Mouse (Mus musculus) adrenal gland, postnatal 14 days (tissue): ENCODE results near the gene Slc22a29. TPM values are rescaled to one million over a fixed set of nuclear protein-coding genes. Genes with fewer than 3 reads are reported as not detected.
A peak's percentile ranks its signal among the peaks of the same experiment; 100 is the strongest.
"Not testable (repeated sequence)": the region's sequence is repeated elsewhere in the genome, so short reads cannot be mapped to it uniquely, and the experiment has no call there.

Experiments used
- DNase-seq: peaks from one replicate; pipeline ENCODE4 v3.0.0; 2021; ENCODE audit warnings: mixed read lengths
- long read RNA-seq, 2 experiments: library from polyadenylated mRNA; stranded (forward); transcript quantifications; one replicate each; pipeline ENCODE4 v2.0.0; 2021
- total RNA-seq: library from RNA; stranded (reverse); gene quantifications from 2 replicates; pipeline ENCODE4 v1.2.3, GENCODE M21; 2021

Gene Slc22a29
- 2.6 TPM in 1 of 2 replicates, not detected in the other for total RNA-seq
- long read RNA-seq, experiment 1: 0 reads
- long read RNA-seq, experiment 2, partial matches to known transcripts: 0 of 1 reads
- long read RNA-seq, experiment 2, other reads (novel, unspliced or antisense): 1 of 1 reads

GRCm38 (mm10) chr19:8218800-8219199 is at the start of gene Slc22a29:
Gene Slc22a29, minus strand, starts transcription at chr19:8218900.
- DNase-seq: no peak

GRCm38 (mm10) chr19:8265324-8265723 is 46.6 kb upstream of the Slc22a29 start:
- DNase-seq: no peak

- no peak for DNase-seq
Measured at GRCm38 (mm10) chr19:8252705-8253037, 34.0 kb upstream of the Slc22a29 start.

DNA sequence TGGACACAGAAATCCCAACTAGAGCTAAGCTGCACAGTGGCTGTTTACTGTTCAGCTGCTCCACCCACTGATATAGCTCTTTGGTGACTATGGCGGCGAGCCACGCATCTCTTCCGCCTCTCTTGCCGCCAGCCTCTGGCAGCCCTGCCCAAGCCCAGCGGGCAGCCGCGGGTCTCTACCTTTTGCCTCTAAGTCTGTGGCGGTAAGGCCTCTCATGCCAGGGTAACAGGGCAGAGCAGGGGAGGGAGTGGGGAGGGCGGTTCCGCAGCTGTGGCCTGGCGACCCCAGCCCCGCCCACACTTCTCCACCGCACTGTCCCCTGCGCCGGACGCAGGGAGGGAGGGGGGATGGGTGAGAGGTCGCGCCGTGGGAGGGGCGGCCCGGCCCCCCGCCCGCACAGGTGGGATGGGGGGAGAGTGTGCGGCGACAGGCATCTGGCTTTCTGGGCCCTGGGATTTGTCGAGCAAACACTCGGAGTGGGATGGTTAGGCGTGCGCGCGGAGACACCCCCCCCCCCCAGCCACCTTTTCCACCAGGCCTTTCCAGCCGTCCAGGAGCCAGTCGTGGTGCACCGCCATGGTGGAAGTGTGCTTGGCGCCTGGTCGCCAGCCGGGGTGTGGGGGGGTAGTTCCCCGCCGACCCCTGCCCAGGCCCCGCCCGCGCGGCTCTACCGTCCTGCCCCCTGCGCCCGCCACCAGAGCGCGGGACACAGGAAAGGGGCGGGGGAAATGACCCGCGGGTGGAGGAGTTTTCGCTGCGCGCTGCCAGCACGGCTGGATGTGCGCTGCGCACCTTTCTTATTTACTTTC is 33.4 kb upstream of the Slc22a29 start:
- peak; percentile 55 for DNase-seq

GRCm38 (mm10) chr19:8228916-8229315 is 10.2 kb upstream of the Slc22a29 start:
- DNase-seq: no peak

- no peak for DNase-seq
Measured at GRCm38 (mm10) chr19:8148787-8149523, 69.7 kb downstream of the Slc22a29 start.

DNA sequence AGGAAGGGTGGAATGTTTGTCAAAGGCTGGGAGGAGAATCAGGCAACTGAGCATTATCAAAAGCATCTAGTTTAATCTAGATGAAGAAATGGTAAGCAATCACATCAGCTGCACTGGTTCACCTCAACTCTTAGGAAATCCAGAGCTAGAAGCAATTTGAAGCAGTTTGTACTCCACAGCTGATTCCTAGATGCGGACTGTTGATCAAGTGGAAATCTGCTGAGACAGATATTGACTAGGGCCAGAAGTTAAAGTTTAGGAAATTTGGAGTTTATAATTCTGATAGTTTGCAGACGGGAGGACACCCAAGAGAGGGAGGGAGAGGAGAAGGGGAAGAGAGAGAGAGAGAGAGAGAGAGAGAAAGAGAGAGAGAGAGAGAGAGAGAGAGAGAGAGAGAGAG is 76.0 kb downstream of the Slc22a29 start:
- DNase-seq: not testable (repeated sequence)

GRCm38 (mm10) chr19:8134127-8134841 is 84.4 kb downstream of the Slc22a29 start:
- DNase-seq: not testable (repeated sequence)

- DNase-seq: not testable (repeated sequence)
Measured at GRCm38 (mm10) chr19:8131881-8132280, 86.8 kb downstream of the Slc22a29 start, which contains the start of gene Slc22a28. Gene Slc22a28, minus strand, starts transcription at chr19:8131982.

Other genes with a start within 250 kb of the Slc22a29 start
- gene Slc22a28, start 86.9 kb downstream of the Slc22a29 start, total RNA-seq: not detected in 2 replicates
- gene Slc22a30, start 186.2 kb upstream of the Slc22a29 start, total RNA-seq: not detected in 2 replicates